Mouse (Mus musculus) midbrain, embryonic 13.5 days (tissue): ENCODE results near the gene Cel. TPM values are rescaled to one million over a fixed set of nuclear protein-coding genes. Genes with fewer than 3 reads are reported as not detected.

Source experiments
- ATAC-seq: fragments of 200-750 bp; cut with Nextera tagmentation; 2 replicates; pipeline ENCODE4 v1.8.0; 2017; ENCODE audit warnings: mild to moderate bottlenecking, moderate TSS enrichment, moderate library complexity
- H3K27ac ChIP-seq: fragments of 300-500 bp; sonication (generic); 2 replicates; pipeline ENCODE4 v1.5.1; 2015; ENCODE audit warnings: inconsistent platforms, mild to moderate bottlenecking, moderate library complexity
- H3K27me3 ChIP-seq: fragments of 300-500 bp; sonication (generic); 2 replicates; pipeline ENCODE4 v1.6.1; 2015; ENCODE audit warnings: mild to moderate bottlenecking, inconsistent platforms
- H3K36me3 ChIP-seq: fragments of 300-500 bp; sonication (generic); 2 replicates; pipeline ENCODE4 v1.6.1; 2015; ENCODE audit warnings: mild to moderate bottlenecking, inconsistent platforms
- H3K4me1 ChIP-seq: fragments of 300-500 bp; sonication (generic); replicated peaks from 2 replicates; pipeline ENCODE4 v1.6.1; 2015; ENCODE audit warnings: inconsistent platforms
- H3K4me2 ChIP-seq: fragments of 300-500 bp; sonication (generic); replicated peaks from 2 replicates; pipeline ENCODE4 v1.6.1; 2015; ENCODE audit warnings: moderate library complexity, mild to moderate bottlenecking, inconsistent platforms
- H3K4me3 ChIP-seq: fragments of 300-500 bp; sonication (generic); replicated peaks from 2 replicates; pipeline ENCODE4 v1.5.1; 2015; ENCODE audit warnings: mild to moderate bottlenecking, inconsistent platforms
- H3K9ac ChIP-seq: fragments of 300-500 bp; sonication (generic); replicated peaks from 2 replicates; pipeline ENCODE4 v1.6.1; 2015; ENCODE audit warnings: mild to moderate bottlenecking, inconsistent platforms
- H3K9me3 ChIP-seq: fragments of 300-500 bp; sonication (generic); 2 replicates; pipeline ENCODE4 v1.6.1; 2016; ENCODE audit warnings: mild to moderate bottlenecking, inconsistent platforms
- WGBS: fragments of 180-500 bp; shearing (Covaris S2); methylation state at CpG from one replicate; pipeline ENCODE4 v1.1.7; 2015; 5-methylcytosine and 5-hydroxymethylcytosine counted together
- polyA plus RNA-seq: library from polyadenylated mRNA; unstranded; fragments of >200 nt; fragmentation: Nextera tagmentation; extraction: Ambion mirVana; gene quantifications from 2 replicates; pipeline ENCODE4 v1.2.1, GENCODE M21; 2015

The Cel gene
- polyA plus RNA-seq, result 0.07 and 0.13 TPM in 2 replicates

- H3K36me3 ChIP-seq, result peaks cover 26% of the 10 kb centered on the region
- no peaks in the 10 kb centered on the region for H3K9me3 ChIP-seq
- ATAC-seq, result no peak
- H3K9ac ChIP-seq, result no peak within 1 kb of the TSS
- H3K27me3 ChIP-seq, result no peaks in the 10 kb centered on the region
- no peaks in the 10 kb centered on the region for H3K4me1 ChIP-seq
- WGBS, result 75% methylated on average over 6 of the region's 6 CpGs
- no peak within 1 kb of the TSS for H3K27ac ChIP-seq
- no peak within 1 kb of the TSS for H3K4me3 ChIP-seq
- H3K4me2 ChIP-seq, result no peak within 1 kb of the TSS
Observed at GRCm38 (mm10) chr2:28563303-28563702, at the start of gene Cel. Gene Cel (minus strand): TSS chr2:28563403.

GRCm38 (mm10) chr2:28612436-28613063, 49.3 kb upstream of the Cel start:
- no peak overlapping the region for H3K27ac ChIP-seq

GRCm38 (mm10) chr2:28611407-28611787, 48.2 kb upstream of the Cel start:
- no peak for ATAC-seq
- H3K9me3 ChIP-seq, result no peaks in the 10 kb centered on the region
- H3K27me3 ChIP-seq, result no peaks in the 10 kb centered on the region
- no peak overlapping the region for H3K27ac ChIP-seq
- no peak overlapping the region for H3K4me2 ChIP-seq
- WGBS, result 85% methylated on average over 17 of the region's 17 CpGs
- no peak overlapping the region for H3K9ac ChIP-seq
- no peaks in the 10 kb centered on the region for H3K36me3 ChIP-seq
- H3K4me1 ChIP-seq, result no peaks in the 10 kb centered on the region; the same call in 1 of the 2 replicates
- H3K4me3 ChIP-seq, result no peak overlapping the region

More at GRCm38 (mm10) chr2:28612436-28613063, 49.3 kb upstream of the Cel start:
- Histone ChIP-seq H3K4me3 (no peak overlapping the region), H3K9me3 (no peaks in the 10 kb centered on the region), H3K4me1 (no peaks in the 10 kb centered on the region; the same call in 1 of the 2 replicates), H3K27me3 (no peaks in the 10 kb centered on the region), H3K9ac (no peak overlapping the region), H3K36me3 (no peaks in the 10 kb centered on the region), H3K4me2 (no peak overlapping the region)
- 67% methylated on average over 10 of the region's 10 CpGs for WGBS
- ATAC-seq, result no peak

GRCm38 (mm10) chr2:28610716-28611406, 47.7 kb upstream of the Cel start:
- Histone ChIP-seq H3K27me3 (no peaks in the 10 kb centered on the region), H3K4me2 (no peak overlapping the region), H3K4me1 (no peaks in the 10 kb centered on the region; the same call in 1 of the 2 replicates), H3K4me3 (no peak overlapping the region), H3K9me3 (no peaks in the 10 kb centered on the region), H3K27ac (no peak overlapping the region), H3K9ac (no peak overlapping the region), H3K36me3 (no peaks in the 10 kb centered on the region)
- WGBS, result 60% methylated on average over 12 of the region's 12 CpGs
- no peak for ATAC-seq

GRCm38 (mm10) chr2:28609851-28610250, 46.6 kb upstream of the Cel start:
- Histone ChIP-seq H3K4me1 (no peaks in the 10 kb centered on the region; the same call in 1 of the 2 replicates), H3K36me3 (no peaks in the 10 kb centered on the region), H3K27ac (no peak overlapping the region), H3K4me2 (no peak overlapping the region), H3K27me3 (no peaks in the 10 kb centered on the region), H3K9me3 (no peaks in the 10 kb centered on the region), H3K4me3 (no peak overlapping the region), H3K9ac (no peak overlapping the region)
- no peak for ATAC-seq
- 91% methylated on average over 10 of the region's 10 CpGs for WGBS

GRCm38 (mm10) chr2:28607341-28608165, 44.4 kb upstream of the Cel start:
- ATAC-seq, result no peak
- 54% methylated on average over 10 of the region's 10 CpGs for WGBS
- no peak overlapping the region for H3K27ac ChIP-seq

GRCm38 (mm10) chr2:28606601-28607340, 43.6 kb upstream of the Cel start:
- H3K9me3 ChIP-seq, result no peaks in the 10 kb centered on the region
- no peak overlapping the region for H3K27ac ChIP-seq
- H3K9ac ChIP-seq, result no peak overlapping the region
- H3K4me1 ChIP-seq, result no peaks in the 10 kb centered on the region; the same call in 1 of the 2 replicates
- H3K4me3 ChIP-seq, result no peak overlapping the region
- no peaks in the 10 kb centered on the region for H3K36me3 ChIP-seq
- no peak for ATAC-seq
- no peaks in the 10 kb centered on the region for H3K27me3 ChIP-seq
- no peak overlapping the region for H3K4me2 ChIP-seq
- WGBS, result 69% methylated on average over 8 of the region's 8 CpGs

More at GRCm38 (mm10) chr2:28607341-28608165, 44.4 kb upstream of the Cel start:
- H3K4me2 ChIP-seq, result no peak overlapping the region
- H3K9me3 ChIP-seq, result no peaks in the 10 kb centered on the region
- no peaks in the 10 kb centered on the region for H3K27me3 ChIP-seq
- H3K4me1 ChIP-seq, result no peaks in the 10 kb centered on the region; the same call in 1 of the 2 replicates
- no peak overlapping the region for H3K9ac ChIP-seq
- H3K36me3 ChIP-seq, result no peaks in the 10 kb centered on the region
- H3K4me3 ChIP-seq, result no peak overlapping the region

- Histone ChIP-seq H3K9me3 (no peaks in the 10 kb centered on the region), H3K36me3 (no peaks in the 10 kb centered on the region), H3K9ac (no peak overlapping the region), H3K4me3 (no peak overlapping the region), H3K4me2 (no peak overlapping the region), H3K27me3 (no peaks in the 10 kb centered on the region), H3K27ac (no peak overlapping the region; the same call in 1 of the 2 replicates), H3K4me1 (no peaks in the 10 kb centered on the region; the same call in 1 of the 2 replicates)
- 68% methylated on average over 14 of the region's 14 CpGs for WGBS
- ATAC-seq, result no peak
Observed at GRCm38 (mm10) chr2:28605789-28606541, 42.8 kb upstream of the Cel start.

- WGBS, result 97% methylated on average over 5 of the region's 5 CpGs
- Histone ChIP-seq H3K27me3 (no peaks in the 10 kb centered on the region), H3K36me3 (no peaks in the 10 kb centered on the region), H3K4me3 (no peak overlapping the region), H3K27ac (no peak overlapping the region), H3K4me2 (no peak overlapping the region), H3K4me1 (peaks cover 1% of the 10 kb centered on the region; the same call in 1 of the 2 replicates), H3K9me3 (no peaks in the 10 kb centered on the region), H3K9ac (no peak overlapping the region)
- ATAC-seq, result no peak
Observed at GRCm38 (mm10) chr2:28603542-28603941, 40.3 kb upstream of the Cel start.

GRCm38 (mm10) chr2:28601720-28602590, 38.8 kb upstream of the Cel start:
- H3K27me3 ChIP-seq, result no peaks in the 10 kb centered on the region
- H3K4me2 ChIP-seq, result no peak overlapping the region
- H3K36me3 ChIP-seq, result no peaks in the 10 kb centered on the region
- H3K4me3 ChIP-seq, result no peak overlapping the region
- peaks cover 10% of the 10 kb centered on the region for H3K4me1 ChIP-seq
- no peak overlapping the region for H3K9ac ChIP-seq
- WGBS, result 71% methylated on average over 12 of the region's 12 CpGs
- H3K9me3 ChIP-seq, result no peaks in the 10 kb centered on the region
- no peak for ATAC-seq
- H3K27ac ChIP-seq, result no peak overlapping the region
